Mouse (Mus musculus) adrenal gland (tissue): Measurements from ENCODE around the gene Ilvbl.
"Not testable (repeated sequence)": the region's sequence is repeated elsewhere in the genome, so short reads cannot be mapped to it uniquely, and the experiment has no call there.

Source experiments
- intact Hi-C: fragments of 180-260 bp; cut with DNase I; formaldehyde crosslinking; loops from one replicate; pipeline ENCODE4 v1.15.1; 2025
- microRNA-seq, 2 experiments: library from miRNA; unstranded; fragments of <30 nt; microRNA quantifications; one replicate each; pipeline ENCODE4; 2019

Ilvbl gene

GRCm38 (mm10) chr10:78590744-78591143 is 16.6 kb downstream of the Ilvbl start:
- intact Hi-C loops = loop anchor here (5.0 kb wide), 1 partner anchor 68 kb away; no protein-coding TSS in a partner anchor

- intact Hi-C loops = loop anchor here (5.0 kb wide), 1 partner anchor 69 kb away; no protein-coding TSS in a partner anchor
These were observed 17.5 kb downstream of the Ilvbl start, which contains the start of gene Syde1 for GRCm38 (mm10) chr10:78591406-78592328. Gene Syde1, minus strand, starts transcription at chr10:78591964.

- intact Hi-C loops = loop anchor here (5.0 kb wide), 1 partner anchor 71 kb away; no protein-coding TSS in a partner anchor
These were observed 18.8 kb downstream of the Ilvbl start for GRCm38 (mm10) chr10:78592856-78593379.

GRCm38 (mm10) chr10:78593736-78594135 is 19.6 kb downstream of the Ilvbl start:
- intact Hi-C loops = loop anchor here (5.0 kb wide), 1 partner anchor 71 kb away; no protein-coding TSS in a partner anchor

GRCm38 (mm10) chr10:78594157-78594556 is 20.0 kb downstream of the Ilvbl start:
- intact Hi-C loops = loop anchor here (5.0 kb wide), 1 partner anchor 72 kb away; no protein-coding TSS in a partner anchor

GRCm38 (mm10) chr10:78594566-78594965 is 20.4 kb downstream of the Ilvbl start:
- intact Hi-C loops = loop anchor here (5.0 kb wide), 1 partner anchor 72 kb away; no protein-coding TSS in a partner anchor

- intact Hi-C loops = no loop called here
These were observed 25.7 kb downstream of the Ilvbl start for GRCm38 (mm10) chr10:78599865-78600264.

GRCm38 (mm10) chr10:78605080-78605479 is 30.9 kb downstream of the Ilvbl start:
- intact Hi-C loops = loop anchor here (5.0 kb wide), 1 partner anchor 68 kb away; no protein-coding TSS in a partner anchor

GRCm38 (mm10) chr10:78607602-78608001 is 33.5 kb downstream of the Ilvbl start:
- intact Hi-C loops = loop anchor here (5.0 kb wide), 1 partner anchor 70 kb away; no protein-coding TSS in a partner anchor

DNA sequence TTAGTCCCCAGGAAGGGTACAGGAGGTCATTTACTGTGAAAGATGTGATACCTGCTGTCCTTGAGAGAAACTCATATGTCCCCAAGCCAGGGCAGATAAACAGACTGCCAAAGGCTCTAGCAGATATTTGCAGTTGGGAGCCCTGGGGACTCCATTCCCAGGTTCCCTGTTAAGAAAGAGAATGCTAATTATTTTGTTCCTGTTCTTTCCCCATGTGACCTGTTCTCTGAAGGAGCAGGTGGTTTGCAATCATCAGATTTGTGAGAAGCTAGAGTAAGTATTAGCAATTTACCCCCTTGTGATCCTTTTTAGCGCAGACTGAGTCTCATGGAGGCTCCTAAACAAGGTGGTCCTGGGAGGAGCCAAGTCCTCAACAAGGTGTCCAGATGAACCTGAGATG is 43.8 kb downstream of the Ilvbl start, which contains the start of gene Olfr1357:
Olfr1357 (minus strand) TSS at position 101 of the 400 bp plus-strand sequence.
- intact Hi-C loops = no loop called here

- intact Hi-C loops = not testable (repeated sequence)
These were observed 49.0 kb downstream of the Ilvbl start for GRCm38 (mm10) chr10:78623143-78623542.

DNA sequence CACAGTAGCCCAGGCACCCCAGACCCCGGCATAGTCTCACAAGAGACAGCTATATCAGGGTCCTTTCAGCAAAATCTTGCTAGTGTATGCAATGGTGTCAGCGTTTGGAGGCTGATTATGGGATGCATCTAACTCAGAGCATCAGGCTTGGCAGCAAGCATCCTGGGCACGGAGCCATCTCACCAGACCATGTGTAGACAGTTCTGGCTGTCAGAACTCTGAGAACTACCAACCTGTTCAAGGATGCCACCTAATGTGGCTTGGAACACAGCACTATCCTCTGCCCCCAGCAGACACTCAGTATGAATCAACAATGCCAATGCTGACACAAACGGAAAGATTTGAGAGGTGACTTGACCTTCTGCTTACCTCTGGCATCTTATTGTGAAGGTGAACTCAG is 56.0 kb downstream of the Ilvbl start:
- intact Hi-C loops = loop anchor here (5.0 kb wide), 1 partner anchor 487 kb away; no protein-coding TSS in a partner anchor

- intact Hi-C loops = loop anchor here (5.0 kb wide), 1 partner anchor 485 kb away; no protein-coding TSS in a partner anchor
These were observed 58.2 kb downstream of the Ilvbl start for GRCm38 (mm10) chr10:78632311-78632710.

Small RNA genes within 50 kb of the gene (microRNA-seq; reads per million reads assigned to microRNA genes)
- gene Gm27541 = 0 reads per million in 2 experiments
